Mouse (Mus musculus) MEL (cell line): ENCODE data around the gene Hsdl2. TPM values are rescaled to one million over a fixed set of nuclear protein-coding genes. Genes with fewer than 3 reads are reported as not detected.
"Not testable (repeated sequence)": the region's sequence is repeated elsewhere in the genome, so short reads cannot be mapped to it uniquely, and the experiment has no call there.

Experiments used
- DNase-seq: peaks from one replicate; pipeline ENCODE4 v3.0.0; 2011; ENCODE audit warnings: low read depth, low spot score
- H3K27ac ChIP-seq: 2 replicates; pipeline ENCODE4 v1.5.1; 2012; ENCODE audit warnings: low read depth, mild to moderate bottlenecking, control low read depth, low read length, moderate library complexity; ENCODE audit not compliant: control insufficient read depth
- H3K27me3 ChIP-seq, 2 experiments: fragments of 150-350 bp in 1 of 2; sonication (generic) in 1 of 2; 2 replicates each; pipeline ENCODE4 v1.6.1; 2012; ENCODE audit warnings: low read length in 2 of 2, mild to moderate bottlenecking in 2 of 2, improper control_type of control experiment in 1 of 2, moderate library complexity in 1 of 2; ENCODE audit not compliant: insufficient read depth in 2 of 2, control insufficient read depth in 1 of 2
- H3K36me3 ChIP-seq, 2 experiments: 2 replicates each; pipeline ENCODE4 v1.6.1; 2012 to 2014; ENCODE audit warnings: low read length in 2 of 2, improper control_type of control experiment in 1 of 2, inconsistent platforms in 1 of 2, mild to moderate bottlenecking in 1 of 2; ENCODE audit not compliant: insufficient read depth in 2 of 2, control insufficient read depth in 1 of 2
- H3K4me1 ChIP-seq, 2 experiments: fragments of 150-350 bp in 1 of 2; sonication (generic) in 1 of 2; 2 replicates each; pipeline ENCODE4 v1.6.1; 2012; ENCODE audit warnings: low read length in 2 of 2, improper control_type of control experiment in 1 of 2, mild to moderate bottlenecking in 1 of 2; ENCODE audit not compliant: insufficient read depth in 2 of 2, control insufficient read depth in 1 of 2
- H3K4me3 ChIP-seq, 2 experiments: fragments of 150-350 bp in 1 of 2; sonication (generic) in 1 of 2; 2 replicates each; pipeline ENCODE4 v1.5.1; 2012; ENCODE audit warnings: low read depth in 2 of 2, low read length in 2 of 2, mild to moderate bottlenecking in 2 of 2, moderate library complexity in 2 of 2, control low read depth in 1 of 2, improper control_type of control experiment in 1 of 2; ENCODE audit not compliant: control insufficient read depth in 1 of 2, insufficient read depth in 1 of 2
- H3K79me2 ChIP-seq: 2 replicates; pipeline ENCODE4 v1.6.1; 2012; ENCODE audit warnings: mild to moderate bottlenecking, low read length, moderate library complexity; ENCODE audit not compliant: control insufficient read depth, poor library complexity, insufficient read depth
- H3K9ac ChIP-seq: 2 replicates; pipeline ENCODE4 v1.6.1; 2012; ENCODE audit warnings: low read depth, mild to moderate bottlenecking, control low read depth, low read length, moderate library complexity; ENCODE audit not compliant: control insufficient read depth, poor library complexity, severe bottlenecking
- H3K9me3 ChIP-seq: fragments of 150-350 bp; sonication (generic); replicated peaks from 2 replicates; pipeline ENCODE4 v1.6.1; 2012; ENCODE audit warnings: mild to moderate bottlenecking, low read length, improper control_type of control experiment, moderate library complexity; ENCODE audit not compliant: insufficient read depth
- BHLHE40 ChIP-seq: IDR thresholded peaks from 2 replicates; pipeline ENCODE4 v1.6.1; 2012; ENCODE audit warnings: low read depth, mild to moderate bottlenecking, inconsistent platforms, low read length, improper control_type of control experiment, borderline replicate concordance
- CHD2 ChIP-seq: IDR thresholded peaks from 2 replicates; pipeline ENCODE4 v1.6.1; 2011; ENCODE audit warnings: low read length, improper control_type of control experiment
- CTCF ChIP-seq, 3 experiments: IDR thresholded peaks in 2 of 3; conservative IDR thresholded peaks in 1 of 3; 2 replicates each; pipeline ENCODE4 v1.5.1; 2011 to 2012; ENCODE audit warnings: low read length in 3 of 3, low read depth in 2 of 3, mild to moderate bottlenecking in 2 of 3, improper control_type of control experiment in 1 of 3, inconsistent platforms in 1 of 3, mixed read lengths in 1 of 3, moderate library complexity in 1 of 3; ENCODE audit not compliant: control insufficient read depth in 1 of 3, insufficient read depth in 1 of 3, poor library complexity in 1 of 3, severe bottlenecking in 1 of 3
- EP300 ChIP-seq, 2 experiments: IDR thresholded peaks; 2 replicates each; pipeline ENCODE4 v1.6.1; 2011; ENCODE audit warnings: improper control_type of control experiment in 2 of 2, low read length in 2 of 2, low read depth in 1 of 2, mild to moderate bottlenecking in 1 of 2
- ETS1 ChIP-seq: IDR thresholded peaks from 2 replicates; pipeline ENCODE4 v1.6.1; 2012; ENCODE audit warnings: low read depth, mild to moderate bottlenecking, inconsistent platforms, low read length, improper control_type of control experiment, moderate library complexity
- GABPA ChIP-seq: IDR thresholded peaks from 2 replicates; pipeline ENCODE4 v1.6.1; 2012; ENCODE audit warnings: low read depth, mild to moderate bottlenecking, inconsistent platforms, low read length, improper control_type of control experiment, moderate library complexity
- GATA1 ChIP-seq: IDR thresholded peaks from 2 replicates; pipeline ENCODE4 v1.6.1; 2011; ENCODE audit warnings: low read depth, low read length, improper control_type of control experiment
- JUND ChIP-seq: IDR thresholded peaks from 2 replicates; pipeline ENCODE4 v1.6.1; 2011; ENCODE audit warnings: low read depth, mild to moderate bottlenecking, improper control_type of control experiment, low read length
- MAFK ChIP-seq: IDR thresholded peaks from 2 replicates; pipeline ENCODE4 v1.6.1; 2011; ENCODE audit warnings: low read depth, mild to moderate bottlenecking, low read length, improper control_type of control experiment, borderline replicate concordance
- MAX ChIP-seq: IDR thresholded peaks from 2 replicates; pipeline ENCODE4 v1.6.1; 2011; ENCODE audit warnings: low read length, improper control_type of control experiment
- MAZ ChIP-seq: IDR thresholded peaks from 2 replicates; pipeline ENCODE4 v1.6.1; 2012; ENCODE audit warnings: low read depth, mild to moderate bottlenecking, inconsistent platforms, low read length, improper control_type of control experiment
- MEF2A ChIP-seq: IDR thresholded peaks from 2 replicates; pipeline ENCODE4 v1.6.1; 2014; ENCODE audit warnings: low read depth, mild to moderate bottlenecking, inconsistent platforms, low read length, improper control_type of control experiment; ENCODE audit not compliant: poor library complexity, insufficient replicate concordance, severe bottlenecking; ENCODE audit errors: extremely low read depth
- MYB ChIP-seq: IDR thresholded peaks from 2 replicates; pipeline ENCODE4 v1.6.1; 2011; ENCODE audit warnings: mild to moderate bottlenecking, low read depth, low read length, improper control_type of control experiment
- MYC ChIP-seq: IDR thresholded peaks from 2 replicates; pipeline ENCODE4 v1.6.1; 2011; ENCODE audit warnings: low read depth, mild to moderate bottlenecking, low read length, improper control_type of control experiment, moderate library complexity
- NRF1 ChIP-seq: IDR thresholded peaks from 2 replicates; pipeline ENCODE4 v1.6.1; 2014; ENCODE audit warnings: low read depth, mild to moderate bottlenecking, inconsistent platforms, low read length, improper control_type of control experiment, moderate library complexity; ENCODE audit not compliant: poor library complexity, insufficient read depth, severe bottlenecking
- POLR2AphosphoS2 ChIP-seq: IDR thresholded peaks from 2 replicates; pipeline ENCODE4 v1.6.1; 2011; ENCODE audit warnings: low read length, improper control_type of control experiment
- POLR2AphosphoS5 ChIP-seq: IDR thresholded peaks from 2 replicates; pipeline ENCODE4 v1.6.1; 2012; ENCODE audit warnings: low read depth, borderline replicate concordance, mild to moderate bottlenecking, inconsistent platforms, low read length, moderate library complexity, mixed read lengths
- RCOR1 ChIP-seq: IDR thresholded peaks from 2 replicates; pipeline ENCODE4 v1.6.1; 2012; ENCODE audit warnings: low read depth, mild to moderate bottlenecking, inconsistent platforms, low read length, improper control_type of control experiment
- SIN3A ChIP-seq: IDR thresholded peaks from 2 replicates; pipeline ENCODE4 v1.6.1; 2012; ENCODE audit warnings: low read length, improper control_type of control experiment, inconsistent platforms
- SMC3 ChIP-seq: IDR thresholded peaks from 2 replicates; pipeline ENCODE4 v1.6.1; 2011; ENCODE audit warnings: low read depth, low read length, improper control_type of control experiment
- TAL1 ChIP-seq: IDR thresholded peaks from 2 replicates; pipeline ENCODE4 v1.6.1; 2012; ENCODE audit warnings: mild to moderate bottlenecking, inconsistent platforms, low read length, moderate library complexity, mixed read lengths
- TBP ChIP-seq: IDR thresholded peaks from 2 replicates; pipeline ENCODE4 v1.8.0; 2011; ENCODE audit warnings: low read depth, low read length, improper control_type of control experiment
- TCF12 ChIP-seq: IDR thresholded peaks from 2 replicates; pipeline ENCODE4 v1.6.1; 2014; ENCODE audit warnings: low read depth, mild to moderate bottlenecking, inconsistent platforms, low read length, improper control_type of control experiment, moderate library complexity
- UBTF ChIP-seq: IDR thresholded peaks from 2 replicates; pipeline ENCODE4 v1.6.1; 2012; ENCODE audit warnings: low read depth, mild to moderate bottlenecking, inconsistent platforms, low read length, improper control_type of control experiment, moderate library complexity, borderline replicate concordance; ENCODE audit not compliant: insufficient read depth
- USF1 ChIP-seq: IDR thresholded peaks from 2 replicates; pipeline ENCODE4 v1.6.1; 2014; ENCODE audit warnings: low read depth, mild to moderate bottlenecking, inconsistent platforms, low read length, improper control_type of control experiment, moderate library complexity
- USF2 ChIP-seq, 2 experiments: IDR thresholded peaks; 2 replicates each; pipeline ENCODE4 v1.6.1; 2011 to 2012; ENCODE audit warnings: improper control_type of control experiment in 2 of 2, low read length in 2 of 2, borderline replicate concordance in 1 of 2, inconsistent platforms in 1 of 2, low read depth in 1 of 2, mild to moderate bottlenecking in 1 of 2; ENCODE audit not compliant: insufficient read depth in 1 of 2
- ZC3H11A ChIP-seq: IDR thresholded peaks from 2 replicates; pipeline ENCODE4 v1.6.1; 2012; ENCODE audit warnings: low read depth, mild to moderate bottlenecking, inconsistent platforms, low read length, improper control_type of control experiment
- ZKSCAN1 ChIP-seq: IDR thresholded peaks from 2 replicates; pipeline ENCODE4 v1.6.1; 2012; ENCODE audit warnings: low read depth, mild to moderate bottlenecking, inconsistent platforms, low read length, improper control_type of control experiment, moderate library complexity
- ZNF384 ChIP-seq: IDR thresholded peaks from 2 replicates; pipeline ENCODE4 v1.6.1; 2012; ENCODE audit warnings: low read depth, mild to moderate bottlenecking, inconsistent platforms, low read length, improper control_type of control experiment
- polyA plus RNA-seq, 2 experiments: library from polyadenylated mRNA; stranded (reverse) in 1 of 2; unstranded in 1 of 2; fragments of >175 nt in 1 of 2; fragments of >200 nt in 1 of 2; gene quantifications; 2 replicates each; pipeline versions ENCODE4 v1.2.1 to v1.2.4; 2012; ENCODE audit warnings: low replicate concordance in 2 of 2, low read depth in 1 of 2; ENCODE audit not compliant: insufficient read length in 2 of 2, insufficient read depth in 1 of 2, missing spikeins in 1 of 2
- total RNA-seq: library from RNA; depleted of rRNA; stranded (reverse); fragments of 300-350 nt; gene quantifications from 2 replicates; pipeline ENCODE4 v1.2.3, GENCODE M21; 2012

Gene Hsdl2
- total and polyA plus RNA-seq, 3 experiments: 8.4 to 15.0 TPM; not detected in 1

DNA sequence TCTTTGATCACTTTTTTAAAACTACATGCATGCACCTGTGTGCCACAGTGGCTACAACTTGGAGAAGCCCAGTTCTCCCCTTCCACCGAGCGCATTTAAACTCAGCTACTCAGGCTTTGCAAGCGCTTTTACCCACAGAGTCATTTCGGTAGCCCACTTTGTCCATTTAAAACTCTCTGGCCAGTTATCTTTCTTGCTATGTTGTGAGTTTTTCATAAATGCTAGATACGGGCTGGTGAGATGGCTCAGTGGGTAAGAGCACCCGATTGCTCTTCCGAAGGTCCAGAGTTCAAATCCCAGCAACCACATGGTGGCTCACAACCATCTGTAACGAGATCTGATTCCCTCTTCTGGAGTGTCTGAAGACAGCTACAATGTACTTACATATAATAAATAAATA is 10.8 kb upstream of the Hsdl2 start:
- H3K9me3 ChIP-seq: not testable (repeated sequence)

DNA sequence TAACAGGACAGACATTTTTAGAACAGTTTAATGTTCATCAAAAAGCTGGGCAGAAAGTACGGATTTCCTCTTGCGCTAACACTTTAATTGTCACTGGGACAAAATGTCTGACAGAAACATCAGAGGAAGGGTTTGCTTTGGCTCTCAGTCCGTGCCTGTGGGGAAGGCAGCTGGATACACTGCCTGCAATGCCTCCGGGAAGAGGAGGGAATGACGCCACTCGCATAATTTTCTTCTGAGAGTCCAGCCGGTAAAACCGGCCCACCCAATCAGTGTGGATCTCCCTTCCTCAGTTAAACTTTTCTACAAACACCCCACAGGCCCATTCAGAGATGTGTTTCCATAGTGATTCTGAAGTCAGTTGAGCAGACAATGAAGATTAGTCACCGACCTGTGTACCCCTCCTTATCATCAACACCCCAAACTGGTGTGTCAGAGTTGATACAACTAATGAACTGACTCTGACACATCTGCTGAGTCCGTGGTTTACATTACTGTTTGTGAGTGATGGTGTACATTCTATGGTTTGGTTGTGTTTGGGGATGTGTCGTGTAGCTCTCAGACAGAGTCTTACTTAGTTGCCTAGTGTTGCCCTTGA is 8.7 kb upstream of the Hsdl2 start:
- Histone ChIP-seq H3K79me2 (no peaks in the 10 kb centered on the region), H3K27ac (peak overlapping the region; percentile 64), H3K4me1 (peaks cover 0 to 15% of the 10 kb centered on the region in 2 experiments; a peak in 3 of 4 replicates), H3K36me3 (peaks cover 0 to 22% of the 10 kb centered on the region in 2 experiments; a peak in 2 of 4 replicates), H3K9me3 (no peaks in the 10 kb centered on the region), H3K4me3 (peak overlapping the region in 1 of 2 experiments; percentile 24; a peak in 2 of 4 replicates)
- DNase-seq: peak; percentile 86
- peak; percentile 6; the same call in 1 of the 2 replicates for TF ChIP-seq MYB
- TF ChIP-seq UBTF: no peak
- TF ChIP-seq TCF12: peak; percentile 88
- TF ChIP-seq MEF2A: no peak
- TF ChIP-seq BHLHE40: no peak
- peak; percentile 44; the same call in 1 of the 2 replicates for TF ChIP-seq SIN3A
- no peak for TF ChIP-seq RCOR1
- TF ChIP-seq TBP: 0 out of 2 replicates have a peak, but pooled peaks have one; percentile 21
- TF ChIP-seq USF1: no peak
- TF ChIP-seq CTCF (IDR thresholded peaks at IDR 0.05 in 2 of 3, conservative IDR thresholded peaks at IDR 0.05 in 1 of 3; ENCODE audit: control insufficient read depth in 1 of 3, insufficient read depth in 1 of 3, low read depth in 2 of 3, low read length in 3 of 3, poor library complexity in 1 of 3, severe bottlenecking in 1 of 3): no peak
- no peak for TF ChIP-seq ZNF384
- no peak for TF ChIP-seq MYC
- peak; percentile 89 for TF ChIP-seq GATA1
- TF ChIP-seq ETS1: peak; percentile 64; the same call in 1 of the 2 replicates
- TF ChIP-seq GABPA: no peak
- no peak for TF ChIP-seq MAX
- TF ChIP-seq MAZ: no peak
- TF ChIP-seq JUND: no peak
- TF ChIP-seq SMC3: no peak
- peak; percentile 80 for TF ChIP-seq TAL1
- TF ChIP-seq ZC3H11A: no peak
- no peak for TF ChIP-seq CHD2
- TF ChIP-seq ZKSCAN1: no peak
- TF ChIP-seq EP300 (IDR thresholded peaks at IDR 0.05; ENCODE audit: low read depth in 1 of 2, low read length in 2 of 2): peak; percentile 80 to 94; a peak in 3 of 4 replicates
- no peak for TF ChIP-seq USF2 (IDR thresholded peaks at IDR 0.05; ENCODE audit: borderline replicate concordance in 1 of 2, insufficient read depth in 1 of 2, low read depth in 1 of 2, low read length in 2 of 2)
- no peak for TF ChIP-seq POLR2AphosphoS5
- no peak for TF ChIP-seq POLR2AphosphoS2
- TF ChIP-seq NRF1: no peak
- TF ChIP-seq MAFK: no peak
- TF ChIP-seq, all 39 proteins: peak for 8
- H3K9ac ChIP-seq: 0 out of 2 replicates have a peak overlapping the region, but pooled peaks have one; percentile 31
- no peaks in the 10 kb centered on the region for H3K27me3 ChIP-seq

More for the DNA sequence above, 10.8 kb upstream of the Hsdl2 start:
- not testable (repeated sequence) for H3K4me3 ChIP-seq, H3K27ac ChIP-seq, H3K79me2 ChIP-seq, H3K27me3 ChIP-seq, DNase-seq, H3K9ac ChIP-seq
- Histone ChIP-seq H3K4me1 (peaks cover 0 to 18% of the 10 kb centered on the region in 2 experiments; a peak in 3 of 4 replicates), H3K36me3 (peaks cover 0 to 26% of the 10 kb centered on the region in 2 experiments; a peak in 2 of 4 replicates)
- TF ChIP-seq TBP: peak; percentile 91
